18 mouse cellular contexts compared by ENCODE assay signal in the genomic region with DNA sequence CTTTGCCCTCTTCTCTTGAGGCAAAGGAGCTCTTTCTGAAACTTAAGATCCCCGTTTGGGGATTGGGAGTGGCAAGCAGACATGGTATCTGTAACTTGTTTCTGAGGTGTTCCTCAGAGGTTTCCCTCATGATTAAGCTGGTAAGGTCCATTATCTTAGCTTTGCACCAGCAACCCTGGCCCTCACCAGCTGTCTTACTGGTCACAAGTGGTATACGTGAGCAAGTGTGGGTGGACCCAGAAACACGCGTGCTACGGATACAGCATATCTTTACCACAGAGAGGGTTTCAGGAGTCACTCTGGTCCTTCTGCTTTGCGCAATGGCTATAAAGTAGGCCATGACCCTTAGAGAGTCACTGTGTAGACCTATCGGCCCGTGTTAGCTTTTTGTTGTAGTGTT.
A peak's percentile ranks its signal among the peaks of the same experiment; 100 is the strongest.
DNase-seq lines count a peak whose midpoint lies in the region; ATAC-seq lines count a peak whose summit lies in the region.
"Had no signal": no experiment of that assay in that cellular context is flagged by ENCODE, and none has a peak within 500 bp of the region (broad histone marks: within the 10 kb centered on the region; RNA-seq: fewer than 3 reads in every experiment).

No protein-coding gene starts in this region.

- intact Hi-C loops in gastrocnemius, postnatal 36 days (cut with DNase I) = no loop called here

- H3K27me3 ChIP-seq in liver, embryonic 12.5 days (replicated peaks) = no peaks in the 10 kb centered on the region
- peaks cover 2% of the 10 kb centered on the region; the same call in 1 of the 2 replicates for H3K27me3 ChIP-seq in liver, embryonic 15.5 days
- H3K27me3 ChIP-seq in stomach, embryonic 16.5 days (ENCODE audit: control insufficient read depth, insufficient read depth, low read length) = no peaks in the 10 kb centered on the region
- H3K27me3 ChIP-seq in forebrain, embryonic 14.5 days (replicated peaks; ENCODE audit: control insufficient read depth, insufficient read depth, low read length) = no peaks in the 10 kb centered on the region
- H3K27me3 ChIP-seq: embryonic facial prominence, embryonic 13.5 days; forebrain, embryonic 13.5 days; heart, embryonic 15.5 days; hindbrain, embryonic 13.5 days had no signal

- H3K4me1 ChIP-seq in liver, embryonic 12.5 days = peaks cover 17% of the 10 kb centered on the region
- peaks cover 27% of the 10 kb centered on the region for H3K4me1 ChIP-seq in brown adipose tissue, adult 24 weeks (ENCODE audit: control insufficient read depth, insufficient read depth, insufficient read length, low read length)
- H3K4me1 ChIP-seq in liver, embryonic 15.5 days (replicated peaks) = 0 out of 2 replicates have a peak, but pooled peaks cover 3% of the 10 kb centered on the region
- peaks cover 18% of the 10 kb centered on the region for H3K4me1 ChIP-seq in stomach, embryonic 16.5 days (ENCODE audit: control insufficient read depth, insufficient read depth, low read length)
- no peaks in the 10 kb centered on the region for H3K4me1 ChIP-seq in forebrain, embryonic 14.5 days (ENCODE audit: control insufficient read depth, insufficient read depth, low read length)
- H3K4me1 ChIP-seq: forebrain, embryonic 13.5 days; heart, embryonic 15.5 days; hindbrain, embryonic 13.5 days had no signal

- H3K27ac ChIP-seq in liver, embryonic 12.5 days = no peak overlapping the region
- peak overlapping the region; percentile 94; the same call in 1 of the 2 replicates for H3K27ac ChIP-seq in brown adipose tissue, adult 24 weeks (replicated peaks; ENCODE audit: low read depth, low read length)
- H3K27ac ChIP-seq in liver, embryonic 15.5 days (replicated peaks) = no peak overlapping the region
- H3K27ac ChIP-seq in stomach, embryonic 16.5 days (ENCODE audit: low read length) = peak overlapping the region; percentile 68; the same call in 1 of the 2 replicates
- no peak overlapping the region for H3K27ac ChIP-seq in forebrain, embryonic 14.5 days (ENCODE audit: low read depth, low read length)
- H3K27ac ChIP-seq: embryonic facial prominence, embryonic 13.5 days; forebrain, embryonic 13.5 days; heart, adult 2 months; heart, embryonic 15.5 days; hindbrain, embryonic 13.5 days had no signal

- no peak overlapping the region for H3K4me3 ChIP-seq in liver, embryonic 12.5 days
- H3K4me3 ChIP-seq in brown adipose tissue, adult 24 weeks (ENCODE audit: insufficient read depth, low read depth, low read length) = no peak overlapping the region
- H3K4me3 ChIP-seq in liver, embryonic 15.5 days (replicated peaks) = no peak overlapping the region
- H3K4me3 ChIP-seq in stomach, embryonic 16.5 days (replicated peaks; ENCODE audit: low read length) = no peak overlapping the region
- no peak overlapping the region for H3K4me3 ChIP-seq in forebrain, embryonic 14.5 days (ENCODE audit: low read depth, low read length)
- H3K4me3 ChIP-seq: embryonic facial prominence, embryonic 13.5 days; forebrain, embryonic 13.5 days; heart, adult 2 months; heart, embryonic 15.5 days; hindbrain, embryonic 13.5 days had no signal

- no peaks in the 10 kb centered on the region for H3K9me3 ChIP-seq in liver, embryonic 12.5 days (replicated peaks)
- H3K9me3 ChIP-seq in liver, embryonic 15.5 days (replicated peaks) = no peaks in the 10 kb centered on the region
- 0 out of 2 replicates have a peak, but pooled peaks cover 4% of the 10 kb centered on the region for H3K9me3 ChIP-seq in stomach, embryonic 16.5 days (replicated peaks; ENCODE audit: control insufficient read depth, low read length)
- H3K9me3 ChIP-seq in forebrain, embryonic 14.5 days (replicated peaks; ENCODE audit: control insufficient read depth, low read length) = 0 out of 2 replicates have a peak, but pooled peaks cover 3% of the 10 kb centered on the region
- H3K9me3 ChIP-seq: embryonic facial prominence, embryonic 13.5 days; forebrain, embryonic 13.5 days; heart, embryonic 15.5 days had no signal

- 65% methylated on average over 8 of the region's 8 CpGs for WGBS in liver, embryonic 12.5 days (ENCODE audit: insufficient replicate concordance)
- WGBS in liver, embryonic 15.5 days (ENCODE audit: insufficient replicate concordance) = 61% methylated on average over 8 of the region's 8 CpGs
- 94% methylated on average over 8 of the region's 8 CpGs for WGBS in stomach, embryonic 16.5 days
- 96% methylated on average over 8 of the region's 8 CpGs for WGBS in forebrain, embryonic 14.5 days

- peak; percentile 72 for ATAC-seq in liver, embryonic 12.5 days
- ATAC-seq in liver, embryonic 15.5 days (ENCODE audit: insufficient read depth) = peak; percentile 47; the same call in 1 of the 2 replicates
- ATAC-seq in stomach, embryonic 16.5 days (ENCODE audit: insufficient read depth, low FRiP score) = no peak
- no peak for ATAC-seq in forebrain, embryonic 14.5 days
- ATAC-seq: forebrain, embryonic 13.5 days had no signal

- no peak overlapping the region for H3K9ac ChIP-seq in liver, embryonic 12.5 days
- no peak overlapping the region for H3K9ac ChIP-seq in liver, embryonic 15.5 days
- no peak overlapping the region for H3K9ac ChIP-seq in stomach, embryonic 16.5 days (ENCODE audit: low read length)
- H3K9ac ChIP-seq in forebrain, embryonic 14.5 days (ENCODE audit: low read length) = no peak overlapping the region
- H3K9ac ChIP-seq: embryonic facial prominence, embryonic 13.5 days; forebrain, embryonic 13.5 days; heart, embryonic 15.5 days; hindbrain, embryonic 13.5 days had no signal

- DNase-seq in liver = no peak
- no peak for DNase-seq in gastrocnemius, postnatal 36 days
- DNase-seq in forebrain, embryonic 14.5 days (ENCODE audit: low spot score) = no peak
- DNase-seq: adrenal gland, postnatal 10 days; cerebellum, adult 11-12 months; cerebellum, adult 9-10 months; cerebellum, postnatal 36 days; heart, adult 2 months; heart, postnatal 14 days had no signal

- H3K36me3 ChIP-seq in liver, embryonic 12.5 days = no peaks in the 10 kb centered on the region
- H3K36me3 ChIP-seq in liver, embryonic 15.5 days (replicated peaks) = no peaks in the 10 kb centered on the region
- no peaks in the 10 kb centered on the region for H3K36me3 ChIP-seq in stomach, embryonic 16.5 days (ENCODE audit: control insufficient read depth, insufficient read depth, low read length)
- no peaks in the 10 kb centered on the region for H3K36me3 ChIP-seq in forebrain, embryonic 14.5 days (ENCODE audit: control insufficient read depth, insufficient read depth, low read length)
- H3K36me3 ChIP-seq: embryonic facial prominence, embryonic 13.5 days; heart, embryonic 15.5 days; hindbrain, embryonic 13.5 days had no signal

- no peak overlapping the region for H3K4me2 ChIP-seq in liver, embryonic 12.5 days
- H3K4me2 ChIP-seq in liver, embryonic 15.5 days = no peak overlapping the region
- H3K4me2 ChIP-seq in stomach, embryonic 16.5 days (ENCODE audit: low read depth, low read length) = no peak overlapping the region
- no peak overlapping the region for H3K4me2 ChIP-seq in forebrain, embryonic 14.5 days (ENCODE audit: low read length)
- H3K4me2 ChIP-seq: embryonic facial prominence, embryonic 13.5 days; forebrain, embryonic 13.5 days; heart, embryonic 11.5 days; heart, embryonic 15.5 days; hindbrain, embryonic 13.5 days had no signal

Comparison
In these comparisons a context has a peak if more than half of its experiments do, and no peak if none do; other contexts are left out.
1. ATAC-seq: peak in liver, embryonic 12.5 days (single experiment) and liver, embryonic 15.5 days (single experiment); none in stomach, embryonic 16.5 days (single experiment) and forebrain, embryonic 14.5 days (single experiment).
2. H3K27ac ChIP-seq: peak in brown adipose tissue, adult 24 weeks (single experiment) and stomach, embryonic 16.5 days (single experiment); none in liver, embryonic 12.5 days (single experiment), liver, embryonic 15.5 days (single experiment) and forebrain, embryonic 14.5 days (single experiment).